Mouse (Mus musculus): ENCODE results near the gene Slc35e3.
"Not testable (repeated sequence)": the region's sequence is repeated elsewhere in the genome, so short reads cannot be mapped to it uniquely, and the experiment has no call there.

Gene Slc35e3

GRCm38 (mm10) chr10:117749787-117750343 is 3.7 kb upstream of the Slc35e3 start:
- DNase-seq (ENCODE audit: low spot score): no peak

- no peak for DNase-seq (ENCODE audit: low spot score)
Observed at GRCm38 (mm10) chr10:117749050-117749686, 3.0 kb upstream of the Slc35e3 start.

GRCm38 (mm10) chr10:117748276-117749049 is 2.3 kb upstream of the Slc35e3 start:
- no peak for DNase-seq (ENCODE audit: low spot score)

GRCm38 (mm10) chr10:117747711-117748110 is 1.5 kb upstream of the Slc35e3 start:
- DNase-seq (ENCODE audit: low spot score): no peak

GRCm38 (mm10) chr10:117745570-117746296 is 432 bp downstream of the Slc35e3 start:
- DNase-seq (ENCODE audit: low spot score): not testable (repeated sequence)

- no peak for DNase-seq (ENCODE audit: low spot score)
Observed at GRCm38 (mm10) chr10:117743917-117744316, 2.2 kb downstream of the Slc35e3 start.

GRCm38 (mm10) chr10:117743182-117743581 is 3.0 kb downstream of the Slc35e3 start:
- no peak for DNase-seq (ENCODE audit: low spot score)

GRCm38 (mm10) chr10:117742618-117743017 is 3.5 kb downstream of the Slc35e3 start:
- DNase-seq (ENCODE audit: low spot score): no peak

- no peak for DNase-seq (ENCODE audit: low spot score)
Observed at GRCm38 (mm10) chr10:117741698-117742475, 4.3 kb downstream of the Slc35e3 start.

GRCm38 (mm10) chr10:117740921-117741320 is 5.2 kb downstream of the Slc35e3 start:
- DNase-seq (ENCODE audit: low spot score): no peak

- DNase-seq (ENCODE audit: low spot score): no peak
Observed at GRCm38 (mm10) chr10:117740171-117740570, 6.0 kb downstream of the Slc35e3 start.

GRCm38 (mm10) chr10:117739648-117739948 is 6.6 kb downstream of the Slc35e3 start:
- no peak for DNase-seq (ENCODE audit: low spot score)

- no peak for DNase-seq (ENCODE audit: low spot score)
Observed at GRCm38 (mm10) chr10:117738928-117739647, 7.1 kb downstream of the Slc35e3 start.

- no peak for DNase-seq (ENCODE audit: low spot score)
Observed at GRCm38 (mm10) chr10:117738140-117738921, 7.8 kb downstream of the Slc35e3 start.

GRCm38 (mm10) chr10:117737498-117737897 is 8.7 kb downstream of the Slc35e3 start:
- DNase-seq (ENCODE audit: low spot score): not testable (repeated sequence)

- no peak for DNase-seq (ENCODE audit: low spot score)
Observed at GRCm38 (mm10) chr10:117737075-117737474, 9.1 kb downstream of the Slc35e3 start.

- no peak for DNase-seq (ENCODE audit: low spot score)
Observed at GRCm38 (mm10) chr10:117736573-117736972, 9.6 kb downstream of the Slc35e3 start.

- not testable (repeated sequence) for DNase-seq (ENCODE audit: low spot score)
Observed at GRCm38 (mm10) chr10:117735396-117735795, 10.8 kb downstream of the Slc35e3 start.

- DNase-seq (ENCODE audit: low spot score): not testable (repeated sequence)
Observed at GRCm38 (mm10) chr10:117734104-117734852, 11.9 kb downstream of the Slc35e3 start.

GRCm38 (mm10) chr10:117733626-117734025 is 12.5 kb downstream of the Slc35e3 start:
- DNase-seq (ENCODE audit: low spot score): not testable (repeated sequence)
